Mouse (Mus musculus) midbrain, embryonic 11.5 days (tissue): Measurements from ENCODE around the gene Cnot10. TPM values are rescaled to one million over a fixed set of nuclear protein-coding genes. Genes with fewer than 3 reads are reported as not detected.
A peak's percentile ranks its signal among the peaks of the same experiment; 100 is the strongest.

Source experiments
- ATAC-seq: fragments of 200-750 bp; cut with Nextera tagmentation; 2 replicates; pipeline ENCODE4 v1.8.0; 2017; ENCODE audit warnings: moderate TSS enrichment, moderate library complexity; ENCODE audit not compliant: low FRiP score
- DNase-seq: peaks from one replicate; pipeline ENCODE4 v3.0.0; 2015; ENCODE audit warnings: low spot score; ENCODE audit errors: missing footprints
- H3K27ac ChIP-seq: fragments of 300-500 bp; sonication (generic); 2 replicates; pipeline ENCODE4 v1.5.1; 2014; ENCODE audit warnings: low read depth, low read length
- H3K27me3 ChIP-seq: fragments of 300-500 bp; sonication (generic); 2 replicates; pipeline ENCODE4 v1.6.1; 2014; ENCODE audit warnings: mild to moderate bottlenecking, low read length, moderate library complexity, mixed read lengths; ENCODE audit not compliant: control insufficient read depth, insufficient read depth
- H3K36me3 ChIP-seq: fragments of 300-500 bp; sonication (generic); 2 replicates; pipeline ENCODE4 v1.6.1; 2014; ENCODE audit warnings: mild to moderate bottlenecking, low read length, moderate library complexity, mixed read lengths; ENCODE audit not compliant: control insufficient read depth, insufficient read depth
- H3K4me1 ChIP-seq: fragments of 300-500 bp; sonication (generic); 2 replicates; pipeline ENCODE4 v1.6.1; 2014; ENCODE audit warnings: low read length; ENCODE audit not compliant: control insufficient read depth, insufficient read depth
- H3K4me2 ChIP-seq: fragments of 300-500 bp; sonication (generic); 2 replicates; pipeline ENCODE4 v1.6.1; 2014; ENCODE audit warnings: mild to moderate bottlenecking, moderate library complexity
- H3K4me3 ChIP-seq: fragments of 300-500 bp; sonication (generic); 2 replicates; pipeline ENCODE4 v1.5.1; 2014; ENCODE audit warnings: low read depth, low read length
- H3K9ac ChIP-seq: fragments of 300-500 bp; sonication (generic); 2 replicates; pipeline ENCODE4 v1.6.1; 2014; ENCODE audit warnings: low read length
- H3K9me3 ChIP-seq: fragments of 300-500 bp; sonication (generic); 2 replicates; pipeline ENCODE4 v1.6.1; 2016; ENCODE audit warnings: low read length; ENCODE audit not compliant: control insufficient read depth
- WGBS: fragments of 180-500 bp; shearing (Covaris S2); extraction: QIAGEN DNeasy Blood & Tissue Kit; methylation state at CpG from one replicate; pipeline ENCODE4 v1.1.7; 2014; 5-methylcytosine and 5-hydroxymethylcytosine counted together
- polyA plus RNA-seq: library from polyadenylated mRNA; unstranded; fragments of >200 nt; fragmentation: Nextera tagmentation; extraction: Ambion mirVana; gene quantifications from 2 replicates; pipeline ENCODE4 v1.2.1, GENCODE M21; 2014

The Cnot10 gene
- polyA plus RNA-seq, 1 experiment from 2014 or later = 67.4 TPM

GRCm38 (mm10) chr9:114547643-114548077, 92.3 kb downstream of the Cnot10 start:
- no peak overlapping the region for H3K27ac ChIP-seq
- 13% methylated on average over 6 of the region's 6 CpGs for WGBS
- H3K27me3 ChIP-seq = no peaks in the 10 kb centered on the region
- H3K4me3 ChIP-seq = no peak overlapping the region
- no peak for DNase-seq
- H3K9me3 ChIP-seq = no peaks in the 10 kb centered on the region
- H3K36me3 ChIP-seq = no peaks in the 10 kb centered on the region
- H3K4me2 ChIP-seq = no peak overlapping the region
- H3K4me1 ChIP-seq = peaks cover 52% of the 10 kb centered on the region
- peak overlapping the region; percentile 18; the same call in 1 of the 2 replicates for H3K9ac ChIP-seq
- ATAC-seq = no peak

- no peaks in the 10 kb centered on the region for H3K27me3 ChIP-seq
- WGBS = 69% methylated on average over 12 of the region's 12 CpGs
- no peak overlapping the region for H3K4me3 ChIP-seq
- no peaks in the 10 kb centered on the region for H3K9me3 ChIP-seq
- H3K27ac ChIP-seq = no peak overlapping the region
- ATAC-seq (no peak), DNase-seq (no peak)
- peaks cover 52% of the 10 kb centered on the region for H3K4me1 ChIP-seq
- H3K36me3 ChIP-seq = no peaks in the 10 kb centered on the region
- no peak overlapping the region for H3K4me2 ChIP-seq
- H3K9ac ChIP-seq = no peak overlapping the region
Measured at GRCm38 (mm10) chr9:114546765-114547164, 93.2 kb downstream of the Cnot10 start.

GRCm38 (mm10) chr9:114544754-114545393, 95.1 kb downstream of the Cnot10 start:
- Histone ChIP-seq H3K36me3 (no peaks in the 10 kb centered on the region), H3K4me3 (no peak overlapping the region), H3K4me2 (no peak overlapping the region), H3K27ac (no peak overlapping the region), H3K9me3 (no peaks in the 10 kb centered on the region), H3K4me1 (peaks cover 47% of the 10 kb centered on the region), H3K27me3 (no peaks in the 10 kb centered on the region), H3K9ac (no peak overlapping the region)
- no peak for ATAC-seq
- no peak for DNase-seq
- 41% methylated on average over 9 of the region's 9 CpGs for WGBS

GRCm38 (mm10) chr9:114543882-114544753, 95.9 kb downstream of the Cnot10 start:
- no peaks in the 10 kb centered on the region for H3K9me3 ChIP-seq
- no peak overlapping the region for H3K27ac ChIP-seq
- no peak overlapping the region for H3K9ac ChIP-seq
- ATAC-seq (no peak), DNase-seq (no peak)
- no peaks in the 10 kb centered on the region for H3K36me3 ChIP-seq
- peaks cover 40% of the 10 kb centered on the region for H3K4me1 ChIP-seq
- H3K4me3 ChIP-seq = no peak overlapping the region
- H3K4me2 ChIP-seq = no peak overlapping the region
- H3K27me3 ChIP-seq = no peaks in the 10 kb centered on the region
- 59% methylated on average over 16 of the region's 17 CpGs for WGBS

- DNase-seq (no peak), ATAC-seq (no peak)
- Histone ChIP-seq H3K4me1 (peaks cover 41% of the 10 kb centered on the region), H3K36me3 (no peaks in the 10 kb centered on the region), H3K4me3 (no peak overlapping the region), H3K9me3 (no peaks in the 10 kb centered on the region), H3K27ac (no peak overlapping the region), H3K27me3 (no peaks in the 10 kb centered on the region), H3K4me2 (no peak overlapping the region), H3K9ac (no peak overlapping the region)
- WGBS = 38% methylated on average over 1 of the region's 1 CpGs
Measured at GRCm38 (mm10) chr9:114541279-114541741, 98.7 kb downstream of the Cnot10 start.

GRCm38 (mm10) chr9:114538996-114539563, 100.9 kb downstream of the Cnot10 start:
- ATAC-seq = no peak
- DNase-seq = no peak
- H3K36me3 ChIP-seq = no peaks in the 10 kb centered on the region
- H3K4me2 ChIP-seq = no peak overlapping the region
- H3K4me3 ChIP-seq = no peak overlapping the region
- no peak overlapping the region for H3K9ac ChIP-seq
- H3K9me3 ChIP-seq = no peaks in the 10 kb centered on the region
- no peak overlapping the region for H3K27ac ChIP-seq
- no peaks in the 10 kb centered on the region for H3K27me3 ChIP-seq
- 84% methylated on average over 7 of the region's 7 CpGs for WGBS
- H3K4me1 ChIP-seq = peaks cover 26% of the 10 kb centered on the region

GRCm38 (mm10) chr9:114536628-114537027, 103.4 kb downstream of the Cnot10 start:
- Histone ChIP-seq H3K4me1 (peaks cover 24% of the 10 kb centered on the region), H3K9me3 (no peaks in the 10 kb centered on the region), H3K4me2 (no peak overlapping the region), H3K4me3 (no peak overlapping the region), H3K36me3 (no peaks in the 10 kb centered on the region), H3K27ac (peak overlapping the region; percentile 37; the same call in 1 of the 2 replicates), H3K9ac (no peak overlapping the region), H3K27me3 (no peaks in the 10 kb centered on the region)
- WGBS = 14% methylated on average over 2 of the region's 2 CpGs
- ATAC-seq (peak; percentile 72), DNase-seq (peak; percentile 92)
